Mouse (Mus musculus) CH12.LX (cell line): ENCODE data around the gene Gle1. TPM values are rescaled to one million over a fixed set of nuclear protein-coding genes. Genes with fewer than 3 reads are reported as not detected.
A peak's percentile ranks its signal among the peaks of the same experiment; 100 is the strongest.

Source experiments
- DNase-seq: peaks from one replicate; pipeline ENCODE4 v3.0.0-alpha.2; 2013; ENCODE audit errors: extremely low read depth
- H3K27ac ChIP-seq: 2 replicates; pipeline ENCODE4 v1.5.1; 2012; ENCODE audit warnings: low read depth, mild to moderate bottlenecking, control low read depth, moderate library complexity; ENCODE audit not compliant: insufficient read depth
- H3K27me3 ChIP-seq: replicated peaks from 2 replicates; pipeline ENCODE3; 2012; ENCODE audit warnings: inconsistent platforms
- H3K36me3 ChIP-seq, 2 experiments: replicated peaks in 1 of 2; 2 replicates each; pipeline versions ENCODE3 to v1.6.1; 2012; ENCODE audit warnings: inconsistent platforms in 1 of 2, low read length in 1 of 2, mild to moderate bottlenecking in 1 of 2, mixed read lengths in 1 of 2, moderate library complexity in 1 of 2; ENCODE audit not compliant: control insufficient read depth in 1 of 2, insufficient read depth in 1 of 2
- H3K4me1 ChIP-seq, 2 experiments: 2 replicates each; pipeline ENCODE4 v1.6.1; 2012; ENCODE audit warnings: inconsistent platforms in 1 of 2, moderate library complexity in 1 of 2; ENCODE audit not compliant: insufficient read depth in 2 of 2, control insufficient read depth in 1 of 2
- H3K4me2 ChIP-seq: 2 replicates; pipeline ENCODE4 v1.6.1; 2012; ENCODE audit warnings: low read depth, mild to moderate bottlenecking, control low read depth; ENCODE audit not compliant: poor library complexity, insufficient read depth, severe bottlenecking
- H3K4me3 ChIP-seq, 3 experiments: fragments of 150-350 bp in 1 of 3; sonication (generic) in 1 of 3; replicated peaks in 1 of 3; 2 replicates each; pipeline versions ENCODE3 to v1.5.1; 2011 to 2012; ENCODE audit warnings: low read depth in 2 of 3, low read length in 2 of 3, mild to moderate bottlenecking in 2 of 3, moderate library complexity in 2 of 3, control low read depth in 1 of 3, improper control_type of control experiment in 1 of 3, inconsistent platforms in 1 of 3, mixed read lengths in 1 of 3; ENCODE audit not compliant: poor library complexity in 1 of 3
- H3K79me2 ChIP-seq: replicated peaks from 2 replicates; pipeline ENCODE4 v1.6.1; 2012; ENCODE audit warnings: mild to moderate bottlenecking, moderate library complexity; ENCODE audit not compliant: control insufficient read depth, poor library complexity, insufficient read depth, severe bottlenecking; ENCODE audit errors: extremely low read depth
- H3K9ac ChIP-seq: 2 replicates; pipeline ENCODE4 v1.6.1; 2012; ENCODE audit warnings: low read depth, mild to moderate bottlenecking, control low read depth, moderate library complexity; ENCODE audit not compliant: insufficient read depth
- H3K9me3 ChIP-seq: replicated peaks from 2 replicates; pipeline ENCODE3; 2012; ENCODE audit warnings: low read length, inconsistent platforms, mixed read lengths
- BHLHE40 ChIP-seq: IDR thresholded peaks from 2 replicates; pipeline ENCODE4 v1.6.1; 2011; ENCODE audit warnings: mild to moderate bottlenecking, low read depth, low read length, improper control_type of control experiment
- CHD2 ChIP-seq: IDR thresholded peaks from 2 replicates; pipeline ENCODE4 v1.6.1; 2011; ENCODE audit warnings: low read length, improper control_type of control experiment
- CTCF ChIP-seq, 2 experiments: IDR thresholded peaks in 1 of 2; conservative IDR thresholded peaks in 1 of 2; 2 replicates each; pipeline ENCODE4 v1.5.1; 2011 to 2012; ENCODE audit warnings: low read depth in 2 of 2, low read length in 2 of 2, improper control_type of control experiment in 1 of 2, inconsistent platforms in 1 of 2, mild to moderate bottlenecking in 1 of 2, moderate library complexity in 1 of 2
- E2F4 ChIP-seq: IDR thresholded peaks from 2 replicates; pipeline ENCODE4 v1.6.1; 2011; ENCODE audit warnings: low read depth, low read length, improper control_type of control experiment; ENCODE audit not compliant: insufficient replicate concordance
- EP300 ChIP-seq: IDR thresholded peaks from 2 replicates; pipeline ENCODE4 v1.6.1; 2011; ENCODE audit warnings: low read length, improper control_type of control experiment
- MAFK ChIP-seq: IDR thresholded peaks from 2 replicates; pipeline ENCODE4 v1.6.1; 2011; ENCODE audit warnings: low read length, improper control_type of control experiment; ENCODE audit not compliant: insufficient replicate concordance
- MAX ChIP-seq: IDR thresholded peaks from 2 replicates; pipeline ENCODE4 v1.6.1; 2011; ENCODE audit warnings: low read length, improper control_type of control experiment
- MXI1 ChIP-seq: IDR thresholded peaks from 2 replicates; pipeline ENCODE4 v1.6.1; 2011; ENCODE audit warnings: mild to moderate bottlenecking, low read depth, low read length, improper control_type of control experiment
- MYC ChIP-seq: IDR thresholded peaks from 2 replicates; pipeline ENCODE4 v1.6.1; 2011; ENCODE audit warnings: low read depth, mild to moderate bottlenecking, improper control_type of control experiment, low read length
- POLR2A ChIP-seq: IDR thresholded peaks from 2 replicates; pipeline ENCODE4 v1.6.1; 2011; ENCODE audit warnings: low read depth, mild to moderate bottlenecking, improper control_type of control experiment, low read length
- RAD21 ChIP-seq: IDR thresholded peaks from 2 replicates; pipeline ENCODE4 v1.6.1; 2011; ENCODE audit warnings: low read depth, mild to moderate bottlenecking, low read length, improper control_type of control experiment, moderate library complexity
- RCOR1 ChIP-seq: conservative IDR thresholded peaks from 2 replicates; pipeline ENCODE4 v1.6.1; 2012; ENCODE audit warnings: low read depth, mild to moderate bottlenecking, inconsistent platforms, low read length, improper control_type of control experiment
- SIN3A ChIP-seq: IDR thresholded peaks from 2 replicates; pipeline ENCODE4 v1.6.1; 2012; ENCODE audit warnings: low read length, improper control_type of control experiment, inconsistent platforms
- SMC3 ChIP-seq: IDR thresholded peaks from 2 replicates; pipeline ENCODE4 v1.6.1; 2011; ENCODE audit warnings: low read depth, low read length, improper control_type of control experiment
- TBP ChIP-seq: conservative IDR thresholded peaks from 2 replicates; pipeline ENCODE4 v1.6.1; 2011; ENCODE audit warnings: low read depth, low read length, improper control_type of control experiment
- UBTF ChIP-seq: IDR thresholded peaks from 2 replicates; pipeline ENCODE4 v1.6.1; 2012; ENCODE audit warnings: low read depth, mild to moderate bottlenecking, inconsistent platforms, low read length, improper control_type of control experiment, moderate library complexity
- ZC3H11A ChIP-seq: IDR thresholded peaks from 2 replicates; pipeline ENCODE4 v1.6.1; 2012; ENCODE audit warnings: low read depth, mild to moderate bottlenecking, inconsistent platforms, low read length, improper control_type of control experiment
- dilution Hi-C: fragments of 300-500 bp; cut with MboI; formaldehyde crosslinking; loops from 2 replicates; pipeline ENCODE4 v1.14.3; 2020; ENCODE audit warnings: low sequenced_read_pairs; ENCODE audit not compliant: extremely low pct_unique_long_range_greater_than_20kb, extremely low pct_ligation_motif_present
- in situ Hi-C: fragments of 300-500 bp; cut with MboI; formaldehyde crosslinking; loops from 3 replicates; pipeline ENCODE4 v1.14.3; 2019; ENCODE audit warnings: low sequenced_read_pairs, low pct_ligation_motif_present, low pct_unique_long_range_greater_than_20kb, mixed read lengths
- polyA plus RNA-seq: library from polyadenylated mRNA; unstranded; fragments of >175 nt; gene quantifications from 2 replicates; pipeline ENCODE4 v1.2.1, GENCODE M21; 2012; ENCODE audit warnings: low read depth; ENCODE audit not compliant: insufficient read length
- total RNA-seq, 2 experiments: library from RNA; depleted of rRNA; stranded (reverse); fragments of 300-350 nt in 1 of 2; fragments of >200 nt in 1 of 2; gene quantifications; 2 replicates each; pipeline ENCODE4 v1.2.3; 2012 to 2014

The Gle1 gene
- total and polyA plus RNA-seq, 3 experiments = 36.5 to 60.1 (median 38.0) TPM

GRCm38 (mm10) chr2:29889066-29889944, 45.9 kb upstream of the Gle1 start, which contains the start of gene Odf2 (continued):
- TF ChIP-seq MAFK (no peak), TBP (0 out of 2 replicates have a peak, but pooled peaks have one; percentile 38), MXI1 (peak; percentile 94; the same call in 1 of the 2 replicates), MYC (no peak), CHD2 (peak; percentile 54), EP300 (no peak), RAD21 (no peak), UBTF (no peak), E2F4 (no peak), ZC3H11A (no peak)

DNA sequence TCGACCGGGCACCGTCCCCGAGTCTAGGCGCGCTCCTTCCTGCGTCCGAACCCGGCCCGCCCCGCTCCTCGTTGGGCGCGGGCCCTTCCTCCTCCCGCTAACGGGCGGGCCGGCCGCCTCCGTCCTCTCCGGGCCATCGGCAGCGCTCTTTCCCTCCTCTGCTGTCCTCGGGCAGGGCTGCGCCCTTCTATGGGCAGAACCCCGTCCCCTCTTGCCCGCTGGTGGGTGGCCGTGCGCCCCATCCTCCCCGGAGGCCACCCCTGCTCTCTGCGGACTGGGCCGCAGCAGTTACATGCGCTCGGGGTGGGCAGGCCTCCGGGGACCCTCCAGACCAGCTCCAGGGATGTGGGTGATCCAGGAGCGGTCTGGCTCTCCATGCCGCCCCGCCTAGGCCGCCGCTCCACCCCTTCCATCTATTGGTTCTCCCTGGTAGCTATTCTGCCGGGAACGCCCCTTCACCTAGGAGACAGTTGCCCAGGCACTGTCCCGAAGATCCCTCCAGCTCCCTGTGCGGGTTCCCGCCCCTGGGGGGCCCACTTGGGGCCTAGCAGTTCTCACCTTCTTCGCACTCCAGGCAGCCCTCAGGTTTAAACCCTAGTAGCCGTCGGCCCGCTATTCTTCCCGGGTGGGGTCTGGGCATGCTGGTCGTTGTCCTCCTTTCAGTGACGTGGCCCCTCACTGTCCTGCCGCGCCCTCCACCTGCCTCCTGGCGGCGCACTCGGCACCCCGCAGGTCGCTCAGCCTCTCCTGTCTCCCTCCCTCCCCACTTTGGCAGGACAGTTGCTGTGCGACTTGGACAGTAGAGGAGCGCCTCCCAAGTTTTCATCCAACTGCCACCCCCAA, 45.0 kb upstream of the Gle1 start:
- peaks cover 8% of the 10 kb centered on the region; the same call in 1 of the 2 replicates for H3K79me2 ChIP-seq
- DNase-seq = peak; percentile 87
- H3K4me2 ChIP-seq = peak overlapping the region; percentile 83
- in situ Hi-C loops (no loop called here), dilution Hi-C loops (no loop called here)
- peak overlapping the region; percentile 77 to 98 (median 83) for H3K4me3 ChIP-seq
- peak overlapping the region; percentile 27; the same call in 1 of the 2 replicates for H3K27ac ChIP-seq
- peaks cover 29 to 39% of the 10 kb centered on the region in 2 experiments for H3K36me3 ChIP-seq
- peaks cover 16% of the 10 kb centered on the region for H3K27me3 ChIP-seq
- peaks cover 9% of the 10 kb centered on the region for H3K9me3 ChIP-seq
- H3K4me1 ChIP-seq = peaks cover 4 to 22% of the 10 kb centered on the region in 2 experiments; a peak in 3 of 4 replicates
- TF ChIP-seq POLR2A (peak; percentile 62), BHLHE40 (no peak), MAX (peak; percentile 12; the same call in 1 of the 2 replicates), SIN3A (peak; percentile 21), CHD2 (no peak), TBP (no peak), MYC (0 out of 2 replicates have a peak, but pooled peaks have one; percentile 1), CTCF (conservative IDR thresholded peaks at IDR 0.05 in 1 of 2, IDR thresholded peaks at IDR 0.05 in 1 of 2; ENCODE audit: low read depth in 2 of 2, low read length in 2 of 2) (peak in 1 of 2 experiments; percentile 53; a peak in 2 of 4 replicates), UBTF (0 out of 2 replicates have a peak, but pooled peaks have one; percentile 36), RCOR1 (no peak), SMC3 (peak; percentile 7; the same call in 1 of the 2 replicates), MXI1 (peak; percentile 92)
- H3K9ac ChIP-seq = peak overlapping the region; percentile 85
